Mouse (Mus musculus): ENCODE measurements around the gene Ly6g6c.

Gene Ly6g6c

DNA sequence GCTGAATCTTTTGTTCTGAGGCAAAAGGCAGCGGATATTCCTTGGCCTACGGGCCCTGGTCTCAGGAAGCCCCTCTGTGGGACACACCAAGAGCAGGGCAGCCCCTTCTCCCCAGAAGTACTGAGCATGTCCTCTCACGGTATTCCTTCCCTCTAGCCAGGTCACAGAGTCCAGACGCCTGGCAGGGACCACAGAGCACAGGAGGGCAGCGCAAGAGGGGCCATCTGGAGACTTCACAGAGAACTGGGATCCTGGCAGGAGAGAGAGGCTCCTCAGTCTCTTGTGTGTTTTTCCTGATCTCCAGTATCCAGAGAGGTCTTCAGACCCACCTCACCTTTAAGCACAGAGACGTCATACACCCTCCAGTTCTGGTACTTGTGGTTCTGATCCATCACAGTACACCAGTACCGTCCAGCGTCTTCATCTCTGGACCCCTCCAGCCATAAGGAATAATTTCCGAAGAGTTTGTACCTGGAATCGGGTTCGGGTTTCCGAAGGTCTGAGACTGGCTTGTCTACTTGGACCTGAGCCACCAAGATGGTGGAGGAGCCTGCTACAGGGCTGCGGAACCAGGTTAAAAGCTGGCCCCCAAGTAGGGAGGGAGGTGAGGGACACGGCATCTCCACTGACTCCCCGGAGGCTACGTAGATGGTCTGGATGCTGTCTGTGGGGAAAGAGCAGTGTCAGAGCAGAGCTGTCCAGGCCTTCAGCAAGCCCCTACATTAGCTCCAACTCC, 17.8 kb downstream of the Ly6g6c start:
- no peak for DNase-seq (ENCODE audit: low read depth, low spot score)

DNA sequence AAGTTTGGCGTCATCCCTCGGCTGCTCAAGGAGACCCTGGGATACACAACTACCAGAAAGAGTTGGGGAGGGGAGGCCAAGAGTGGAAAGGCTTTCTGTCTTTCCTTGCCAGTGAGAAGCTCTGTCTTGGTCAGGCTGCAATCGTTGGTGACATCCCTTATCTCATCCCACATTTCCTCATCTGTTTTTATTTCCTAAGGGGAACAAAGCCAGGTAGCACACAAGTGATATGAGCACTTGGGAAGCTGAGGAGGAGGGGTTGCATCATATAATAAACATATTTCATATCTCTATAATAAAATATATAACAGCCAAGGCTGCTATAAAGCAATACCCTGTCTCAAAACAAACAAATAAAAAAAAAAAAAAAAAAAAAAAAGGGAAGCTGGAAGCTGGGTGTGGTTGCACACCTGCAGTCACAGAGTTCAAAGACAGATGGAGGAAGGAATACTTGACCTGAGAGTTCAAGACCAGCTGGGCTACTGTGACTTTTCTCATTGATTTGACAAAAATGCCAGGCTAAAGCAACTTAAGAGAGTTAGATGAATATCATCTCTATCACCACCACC, 18.8 kb downstream of the Ly6g6c start:
- no peak for DNase-seq (ENCODE audit: low read depth, low spot score)

DNA sequence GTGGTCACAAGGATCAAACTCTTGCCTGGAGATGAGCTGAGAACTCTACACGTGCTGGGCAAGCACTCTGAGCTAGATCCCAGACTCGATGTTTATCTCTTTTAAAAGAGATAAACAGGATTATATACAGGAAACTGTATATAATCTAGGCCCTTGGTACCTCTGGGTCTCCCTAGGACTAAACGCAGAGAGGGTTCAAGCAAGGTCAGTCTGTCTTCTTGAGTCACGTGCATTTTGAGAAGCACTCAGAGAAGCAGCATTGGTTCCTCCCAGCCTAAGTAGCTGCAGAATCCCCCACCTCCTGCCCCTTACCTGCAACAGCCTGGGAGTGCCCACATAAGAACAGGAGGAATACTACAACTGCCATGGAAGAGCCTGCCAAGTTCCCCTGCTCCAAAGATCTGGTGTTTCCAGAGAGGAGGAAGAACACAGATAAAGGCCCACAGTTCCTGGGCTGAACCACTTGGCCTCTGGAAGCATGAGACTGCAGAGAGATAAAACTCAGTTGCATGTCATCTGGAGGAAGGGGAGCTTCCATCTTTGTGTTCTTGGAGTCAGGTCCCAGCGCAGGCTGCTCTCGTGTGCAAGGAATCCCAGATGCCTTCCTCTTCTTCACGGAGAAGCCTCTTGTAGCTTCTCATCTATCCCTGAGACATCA, 20.1 kb downstream of the Ly6g6c start, which contains the start of gene Ly6g6f:
Gene Ly6g6f, minus strand, starts transcription at position 403 of the 658 bp plus-strand sequence.
- no peak for DNase-seq (ENCODE audit: low read depth, low spot score)

GRCm38 (mm10) chr17:35088151-35088550, 23.0 kb downstream of the Ly6g6c start:
- peak; percentile 48 for DNase-seq (ENCODE audit: low read depth, low spot score)

GRCm38 (mm10) chr17:35088825-35089644, 23.8 kb downstream of the Ly6g6c start, which contains the start of gene Abhd16a:
TSS of gene Abhd16a (plus strand) at chr17:35089263.
- DNase-seq (ENCODE audit: low read depth, low spot score): peak; percentile 93

DNA sequence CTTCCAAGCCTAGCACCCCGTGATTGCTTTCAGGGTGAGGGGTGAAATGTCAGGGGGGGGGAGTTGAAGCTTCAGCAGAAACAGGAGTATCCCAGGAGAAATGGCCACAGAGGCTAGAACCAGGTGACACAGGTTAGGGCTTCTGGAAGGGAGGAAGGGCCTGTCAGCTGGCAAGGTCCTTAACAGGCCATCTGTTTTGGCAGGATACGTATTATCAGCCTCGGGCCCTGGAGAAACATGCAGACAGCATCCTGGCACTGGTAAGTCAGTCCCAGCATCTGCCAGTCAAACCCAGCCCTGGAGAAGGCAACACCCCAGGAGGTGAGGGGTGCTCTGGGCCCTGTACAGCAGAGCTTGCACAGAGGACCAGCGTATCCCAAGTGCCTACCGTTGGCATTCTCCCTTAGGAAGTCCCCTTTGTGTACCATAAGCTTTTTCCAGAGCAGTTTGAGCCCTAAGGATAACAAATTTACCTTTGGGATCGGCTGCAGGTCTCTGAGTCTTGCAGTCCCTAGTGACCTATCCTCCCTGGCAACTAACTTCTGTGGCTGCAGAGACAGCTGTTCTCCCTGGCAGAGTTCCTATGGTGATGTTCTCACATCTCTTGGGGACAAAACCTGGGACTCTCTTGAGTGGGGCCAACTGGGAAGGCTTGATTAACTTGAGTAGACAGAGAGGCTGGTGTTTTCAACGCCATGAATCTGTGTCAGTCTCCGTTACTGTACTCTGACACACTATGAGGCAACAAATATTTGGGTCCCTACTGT, 25.2 kb downstream of the Ly6g6c start:
- DNase-seq (ENCODE audit: low read depth, low spot score): no peak

- DNase-seq (ENCODE audit: low read depth, low spot score): no peak
These were observed 27.4 kb downstream of the Ly6g6c start for GRCm38 (mm10) chr17:35092403-35093198.

DNA sequence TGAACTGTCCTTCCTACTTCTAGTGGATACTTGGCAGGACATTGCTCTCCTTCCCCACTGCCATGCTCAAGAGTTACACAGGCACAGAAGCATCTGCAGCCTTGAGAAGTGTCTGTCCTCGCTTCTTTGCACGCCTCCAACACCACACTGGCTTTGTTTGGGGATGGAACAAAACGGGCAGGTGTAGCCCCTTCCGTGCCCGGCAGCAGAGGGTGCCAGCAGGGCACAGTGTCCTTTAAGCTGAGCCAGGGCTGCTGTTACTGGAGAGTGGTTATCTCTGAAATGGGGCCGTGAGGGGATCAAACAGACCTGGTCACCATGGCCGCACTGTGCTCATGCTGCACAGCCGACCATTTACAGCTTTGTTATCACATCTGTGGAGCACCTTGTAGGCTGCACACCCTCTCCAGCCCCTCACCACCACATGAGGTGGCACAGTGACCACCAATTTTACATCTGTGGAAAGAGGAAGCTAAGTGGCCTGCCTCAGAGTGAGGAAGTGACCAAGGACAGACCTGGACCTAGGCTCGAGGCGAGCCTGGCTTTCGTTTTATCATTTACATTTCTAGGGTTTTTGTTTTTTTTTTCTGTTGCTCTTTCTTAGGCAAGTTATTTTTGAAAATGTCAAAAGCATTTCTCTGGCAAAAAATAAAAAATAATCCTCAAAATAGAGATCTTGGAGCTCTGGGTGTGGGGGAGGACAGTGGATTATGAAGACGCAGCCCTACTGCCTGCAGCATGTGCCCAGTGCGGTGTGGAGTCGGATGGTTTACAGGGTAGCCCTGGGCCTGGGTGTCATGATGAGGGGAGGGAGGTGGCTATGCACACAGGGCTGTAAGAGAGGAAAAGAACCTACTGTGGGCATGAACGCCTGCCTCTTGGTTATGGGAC, 29.5 kb downstream of the Ly6g6c start:
- DNase-seq (ENCODE audit: low read depth, low spot score): no peak

DNA sequence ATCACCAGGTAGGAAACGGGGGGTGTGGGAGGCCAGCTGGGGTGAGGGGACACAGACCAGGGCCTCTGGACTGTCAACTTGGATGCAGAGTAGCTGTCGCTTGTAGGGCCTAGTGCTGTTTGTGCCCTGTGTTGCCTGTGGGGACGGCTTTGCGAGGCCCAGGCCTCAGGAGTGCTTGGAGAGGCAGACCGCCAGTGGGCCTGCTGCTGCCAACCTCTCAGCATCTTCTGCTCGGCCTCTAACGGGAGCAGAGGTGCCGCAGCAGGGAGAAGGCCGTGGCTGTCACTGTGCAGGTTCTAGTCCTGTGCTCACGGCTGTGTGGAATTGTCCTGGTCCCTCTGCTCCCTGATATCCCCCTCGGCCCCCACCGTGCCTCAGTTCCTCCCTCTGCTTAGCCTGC, 31.4 kb downstream of the Ly6g6c start:
- DNase-seq (ENCODE audit: low read depth, low spot score): no peak

DNA sequence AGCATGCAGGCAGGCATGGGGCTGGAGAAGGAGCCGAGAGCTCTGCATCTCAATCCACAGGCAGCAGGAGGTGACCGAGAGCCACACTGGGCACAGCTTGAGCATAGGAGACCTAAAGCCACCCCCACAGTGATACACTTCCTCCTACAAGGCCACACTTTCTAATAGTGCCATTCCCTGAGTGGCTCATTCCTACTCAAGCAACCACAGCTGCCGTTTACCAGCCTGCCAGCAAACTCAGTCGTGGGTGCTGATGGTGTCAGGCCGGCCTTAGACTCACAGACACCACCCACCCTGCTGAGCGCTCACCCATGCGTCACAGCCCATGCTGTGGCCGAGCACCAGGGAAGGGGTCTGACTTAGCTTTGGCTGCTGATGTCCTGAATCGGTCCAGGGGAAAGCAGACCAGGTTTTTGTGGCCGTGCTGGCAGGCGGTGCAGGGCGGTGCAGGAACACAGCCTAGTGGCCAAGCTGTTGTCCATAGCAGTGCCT, 32.0 kb downstream of the Ly6g6c start:
- no peak for DNase-seq (ENCODE audit: low read depth, low spot score)

GRCm38 (mm10) chr17:35100196-35100765, 35.1 kb downstream of the Ly6g6c start:
- no peak for DNase-seq (ENCODE audit: low read depth, low spot score)

DNA sequence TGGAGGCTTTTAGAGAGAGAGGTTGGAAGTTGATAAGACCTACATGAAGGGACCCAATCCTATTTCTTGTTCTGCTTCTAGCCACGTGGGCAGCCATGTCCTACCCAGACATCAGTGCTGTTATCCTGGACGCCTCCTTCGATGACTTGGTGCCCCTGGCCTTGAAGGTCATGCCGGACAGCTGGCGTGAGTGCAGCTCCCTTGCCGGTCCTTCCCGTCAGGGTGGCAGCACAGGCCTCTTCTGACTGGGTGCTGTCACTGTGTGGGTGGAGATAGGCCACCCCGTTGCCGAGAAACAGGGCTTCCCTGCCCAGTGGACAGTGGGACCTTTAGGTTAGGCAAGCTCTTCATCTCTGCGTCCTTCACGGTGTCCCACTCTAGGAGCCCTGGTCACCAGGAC, 36.0 kb downstream of the Ly6g6c start:
- DNase-seq (ENCODE audit: low read depth, low spot score): no peak

DNA sequence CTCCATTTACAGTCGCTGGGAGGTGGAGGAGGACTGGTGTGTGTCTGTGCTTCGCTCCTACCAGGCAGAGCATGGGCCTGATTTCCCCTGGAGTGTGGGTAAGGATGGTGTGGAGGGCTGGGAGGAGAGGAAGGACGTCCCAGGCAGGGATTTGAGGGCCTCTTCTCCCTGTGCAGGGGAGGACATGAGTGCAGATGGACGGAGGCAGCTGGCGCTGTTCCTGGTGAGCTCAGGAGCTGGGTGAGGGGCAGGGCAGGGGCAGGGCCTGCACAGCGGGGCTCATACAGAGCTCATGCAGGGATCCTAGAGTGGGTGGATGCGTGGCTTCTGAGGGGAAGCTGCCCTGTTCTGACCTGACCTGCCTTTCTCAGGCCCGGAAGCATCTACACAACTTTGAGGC, 37.1 kb downstream of the Ly6g6c start:
- DNase-seq (ENCODE audit: low read depth, low spot score): no peak

- no peak for DNase-seq (ENCODE audit: low read depth, low spot score)
These were observed 38.1 kb downstream of the Ly6g6c start for GRCm38 (mm10) chr17:35103221-35103690.

GRCm38 (mm10) chr17:35104079-35104478, 38.9 kb downstream of the Ly6g6c start:
- DNase-seq (ENCODE audit: low read depth, low spot score): no peak

- DNase-seq (ENCODE audit: low read depth, low spot score): no peak
These were observed 39.6 kb downstream of the Ly6g6c start for GRCm38 (mm10) chr17:35104754-35105153.

GRCm38 (mm10) chr17:35105740-35106389, 40.7 kb downstream of the Ly6g6c start:
- DNase-seq (ENCODE audit: low read depth, low spot score): peak; percentile 54

GRCm38 (mm10) chr17:35106522-35106921, 41.3 kb downstream of the Ly6g6c start:
- DNase-seq (ENCODE audit: low read depth, low spot score): no peak

Measured in ES-CJ7 (cell line).